Mouse (Mus musculus) lung, adult 2 months (tissue): ENCODE data around the gene Fmod. TPM values are rescaled to one million over a fixed set of nuclear protein-coding genes. Genes with fewer than 3 reads are reported as not detected.
A peak's percentile ranks its signal among the peaks of the same experiment; 100 is the strongest.

Experiments used
- DNase-seq: peaks from one replicate; pipeline ENCODE4 v3.0.0; 2022
- H3K4me1 ChIP-seq: fragments of 200-500 bp; 2 replicates; pipeline ENCODE4 v1.6.1; 2011; ENCODE audit warnings: low read length; ENCODE audit not compliant: control insufficient read depth, insufficient read depth
- H3K4me3 ChIP-seq: fragments of 200-500 bp; replicated peaks from 2 replicates; pipeline ENCODE3; 2011; ENCODE audit warnings: low read depth, mild to moderate bottlenecking, control low read depth, low read length; ENCODE audit errors: extremely low read depth
- CTCF ChIP-seq: fragments of 200-500 bp; IDR thresholded peaks from 2 replicates; pipeline ENCODE4 v1.5.1; 2011; ENCODE audit warnings: mild to moderate bottlenecking, low read length, control low read depth; ENCODE audit not compliant: insufficient read depth
- POLR2A ChIP-seq: fragments of 200-500 bp; IDR thresholded peaks from 2 replicates; pipeline ENCODE4 v1.6.1; 2011; ENCODE audit warnings: low read depth, mild to moderate bottlenecking, control low read depth, low read length, borderline replicate concordance; ENCODE audit errors: extremely low read depth
- WGBS: fragments of 180-500 bp; shearing (Covaris S2); methylation state at CpG from one replicate; pipeline ENCODE4 v1.1.7; 2018; 5-methylcytosine and 5-hydroxymethylcytosine counted together
- polyA plus RNA-seq: library from polyadenylated mRNA; depleted of rRNA; stranded (reverse); fragments of >200 nt; gene quantifications from 2 replicates; pipeline ENCODE4 v1.2.3, GENCODE M21; 2012

Fmod gene
- polyA plus RNA-seq, 1 experiment, result 14.2 TPM

DNA sequence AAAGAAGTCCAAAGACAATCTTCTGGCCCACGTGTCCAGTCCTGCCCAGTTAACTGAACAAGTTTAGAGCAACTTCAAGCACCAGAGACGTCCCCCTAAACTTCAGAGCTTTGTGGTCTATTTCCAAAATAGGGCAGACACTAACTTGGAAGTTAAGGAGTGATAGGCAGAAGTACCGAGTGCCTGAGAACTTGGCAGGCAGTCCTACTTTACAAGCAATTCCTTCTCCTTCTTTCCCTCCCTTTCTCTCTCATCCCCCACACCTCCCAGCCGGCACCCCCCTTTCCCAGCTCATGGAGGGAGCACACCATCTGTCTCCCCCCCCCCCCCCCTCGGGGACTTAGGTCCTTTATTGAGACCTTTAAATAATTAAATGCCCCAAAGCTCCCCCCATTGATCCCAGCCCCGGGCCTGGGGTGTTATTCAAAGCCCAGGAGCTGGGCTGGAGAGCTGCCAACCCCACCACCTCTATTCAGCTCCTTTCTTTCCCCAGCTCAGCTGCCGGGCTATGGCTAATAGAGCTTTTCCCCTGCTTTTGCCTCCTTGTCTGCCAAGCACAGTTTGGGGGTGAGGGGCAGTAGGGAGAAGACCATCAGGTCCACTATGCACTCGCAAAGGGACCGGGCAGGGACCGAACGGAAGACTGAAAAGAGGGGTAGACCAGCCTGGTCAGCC, 25.5 kb downstream of the Fmod start:
- Histone ChIP-seq H3K4me3 (peak overlapping the region; percentile 18), H3K4me1 (peaks cover 56% of the 10 kb centered on the region)
- TF ChIP-seq CTCF (no peak), POLR2A (no peak)
- no peak for DNase-seq
- WGBS, result 28% methylated on average over 11 of the region's 11 CpGs

DNA sequence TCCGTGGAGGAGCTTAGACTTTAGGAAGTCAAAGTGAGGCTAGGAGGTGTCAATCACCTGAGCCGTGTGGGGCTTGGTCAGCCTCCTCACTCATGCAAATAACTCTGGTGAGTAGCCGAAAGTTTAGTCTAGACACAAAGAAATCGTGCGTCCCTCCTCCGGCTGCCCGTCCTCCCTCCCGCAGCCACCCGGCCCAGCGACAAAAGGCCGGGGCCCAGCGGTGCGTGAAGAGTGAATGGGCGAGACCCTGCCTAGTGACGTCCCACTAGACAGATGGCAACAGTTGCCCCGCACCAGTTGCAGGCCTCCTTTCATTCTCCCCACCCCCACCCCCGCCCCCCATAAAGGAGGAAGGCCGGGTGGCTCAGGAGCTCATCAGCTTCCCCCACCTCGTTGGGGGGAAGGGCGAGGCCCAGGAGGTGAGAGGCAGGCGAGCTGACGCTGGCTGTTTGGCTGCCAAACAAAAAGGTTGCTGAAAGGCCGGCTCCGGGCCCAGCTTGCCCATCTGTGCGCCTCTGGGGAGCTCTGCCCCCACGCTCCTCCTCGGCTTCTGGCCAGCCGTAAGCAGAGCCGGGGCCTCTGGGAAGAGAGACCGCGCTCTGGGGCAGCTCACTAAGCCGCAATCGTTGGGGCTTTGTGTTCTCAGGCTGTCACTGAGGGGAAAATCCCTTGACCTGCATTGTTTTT, 26.2 kb downstream of the Fmod start:
- TF ChIP-seq POLR2A (no peak; the same call in 1 of the 2 replicates), CTCF (no peak)
- no peak for DNase-seq
- Histone ChIP-seq H3K4me1 (peaks cover 56% of the 10 kb centered on the region), H3K4me3 (peak overlapping the region; percentile 18)
- WGBS, result 3% methylated on average over 33 of the region's 33 CpGs

DNA sequence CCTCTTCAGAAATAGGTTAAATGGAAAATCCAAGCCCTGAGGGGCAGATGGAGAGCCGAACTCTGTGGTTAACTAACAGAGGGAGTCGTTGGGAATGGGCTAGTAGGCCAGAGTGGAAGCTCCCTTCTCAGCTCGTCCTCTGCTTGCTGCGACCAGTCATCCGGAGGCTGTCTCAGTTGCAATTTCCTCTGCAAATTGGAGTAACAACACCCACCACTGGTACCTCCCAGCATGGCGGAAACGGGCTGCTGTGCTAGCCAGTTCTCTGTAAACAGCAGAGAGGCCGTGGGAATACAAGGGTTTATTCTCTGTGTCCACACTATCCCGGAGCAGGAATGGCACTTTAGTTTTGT, 26.7 kb downstream of the Fmod start:
- no peak for DNase-seq
- Histone ChIP-seq H3K4me1 (peaks cover 56% of the 10 kb centered on the region), H3K4me3 (peak overlapping the region; percentile 9)
- TF ChIP-seq CTCF, result no peak
- peak; percentile 78; the same call in 1 of the 2 replicates for TF ChIP-seq POLR2A
- 7% methylated on average over 9 of the region's 9 CpGs for WGBS

DNA sequence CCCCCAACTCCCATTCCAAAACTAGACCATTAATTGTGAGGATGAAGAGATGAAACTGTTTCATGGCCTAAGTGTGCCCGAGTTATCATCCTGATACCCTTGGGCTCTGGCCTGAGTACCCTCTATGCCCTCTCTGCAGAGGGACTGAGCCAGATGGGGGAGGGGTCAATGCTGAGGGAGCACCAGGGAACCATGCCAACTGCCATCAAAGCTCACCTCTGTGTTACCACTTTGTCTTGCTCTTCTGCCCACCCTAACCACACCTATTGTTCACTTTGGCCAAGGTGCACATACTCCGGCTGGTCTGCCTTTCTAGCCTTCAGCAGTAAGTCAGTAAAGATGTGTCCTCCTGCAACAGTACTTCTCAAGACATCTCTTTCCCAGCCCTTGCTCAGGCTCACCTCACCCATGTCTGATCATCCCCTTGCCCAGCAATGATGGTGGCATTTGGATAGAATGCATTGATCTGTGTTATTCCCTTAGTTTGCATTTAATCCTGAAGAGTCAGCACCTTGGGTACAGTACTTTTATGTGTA, 27.3 kb downstream of the Fmod start:
- no peak for DNase-seq
- peaks cover 56% of the 10 kb centered on the region for H3K4me1 ChIP-seq
- no peak overlapping the region for H3K4me3 ChIP-seq
- 76% methylated on average over 2 of the region's 2 CpGs for WGBS
- TF ChIP-seq POLR2A, result no peak
- no peak for TF ChIP-seq CTCF

DNA sequence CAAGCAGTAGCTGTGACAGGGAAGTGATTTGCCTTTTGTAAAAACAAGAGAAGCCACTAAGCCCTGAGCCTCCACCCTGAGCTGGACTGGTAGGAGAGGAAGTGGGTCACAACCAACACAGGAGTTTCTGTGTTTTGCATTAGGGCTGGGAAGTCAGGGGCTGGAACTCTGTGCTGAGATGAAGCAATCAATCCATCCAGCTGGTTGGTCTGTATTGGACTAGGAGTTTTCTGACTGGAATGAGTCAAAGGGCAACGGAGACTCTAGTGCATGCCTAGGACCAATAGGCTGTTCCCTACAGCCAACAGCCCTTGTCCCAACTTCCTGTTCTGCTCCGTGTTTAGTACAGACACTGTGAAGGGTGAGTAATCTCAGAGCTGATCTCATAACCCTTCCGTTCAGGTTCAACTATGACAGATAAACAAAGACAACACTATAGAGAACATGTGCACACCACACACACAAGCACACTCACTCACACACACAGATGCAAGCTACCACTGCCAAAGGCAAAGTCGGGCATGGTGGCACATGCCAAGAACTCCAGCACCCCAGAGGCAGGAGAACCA, 28.3 kb downstream of the Fmod start:
- Histone ChIP-seq H3K4me3 (no peak overlapping the region), H3K4me1 (peaks cover 53% of the 10 kb centered on the region)
- no peak for DNase-seq
- 10% methylated on average over 4 of the region's 4 CpGs for WGBS
- TF ChIP-seq CTCF, result no peak
- TF ChIP-seq POLR2A, result 0 out of 2 replicates have a peak, but pooled peaks have one; percentile 8

DNA sequence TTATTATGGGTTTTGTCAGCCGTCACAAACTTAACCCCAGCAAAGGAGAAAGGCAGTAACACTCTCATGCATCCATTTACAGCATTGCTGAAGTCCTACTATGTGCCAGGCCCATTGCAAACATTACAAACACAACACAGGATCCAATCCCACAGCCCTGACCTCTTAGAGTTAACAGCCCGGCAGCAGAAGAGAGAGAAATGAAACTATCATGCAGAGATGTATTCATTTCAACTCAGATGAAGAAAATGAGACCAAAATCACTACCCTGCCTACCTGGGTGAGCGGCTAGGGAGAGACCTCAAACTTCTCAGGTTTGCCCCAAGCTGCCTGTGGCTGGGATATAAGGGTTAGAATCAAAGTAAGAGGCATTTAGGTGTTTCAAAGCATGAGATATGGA, 29.5 kb downstream of the Fmod start:
- H3K4me3 ChIP-seq, result no peak overlapping the region
- no peak for DNase-seq
- WGBS, result 49% methylated on average over 3 of the region's 3 CpGs
- TF ChIP-seq CTCF (no peak), POLR2A (no peak)
- H3K4me1 ChIP-seq, result peaks cover 61% of the 10 kb centered on the region

DNA sequence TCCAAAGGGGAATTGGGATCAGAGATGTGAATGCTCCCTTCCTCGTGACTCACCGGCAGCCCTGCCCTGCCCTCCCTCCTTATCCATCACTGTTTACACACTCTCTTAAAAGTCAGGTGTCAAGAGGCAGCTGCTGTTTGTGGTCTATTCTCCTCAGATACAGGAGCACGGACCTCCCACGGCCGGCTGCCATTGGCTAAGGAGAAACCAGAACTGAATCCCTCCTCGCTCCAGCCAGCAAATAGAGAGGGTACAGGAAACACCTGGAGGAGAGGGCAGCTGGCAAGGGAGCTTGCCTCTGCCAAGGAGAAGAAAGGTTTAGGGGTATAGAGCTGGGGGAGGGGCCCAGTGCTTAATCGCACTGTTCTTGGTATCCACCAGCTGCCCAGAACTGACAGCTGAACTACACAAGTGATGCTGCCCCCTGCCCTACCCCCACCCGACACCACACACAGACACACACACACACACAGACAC, 30.1 kb downstream of the Fmod start:
- TF ChIP-seq POLR2A, result peak; percentile 37; the same call in 1 of the 2 replicates
- TF ChIP-seq CTCF, result no peak
- no peak overlapping the region for H3K4me3 ChIP-seq
- peaks cover 62% of the 10 kb centered on the region for H3K4me1 ChIP-seq
- DNase-seq, result no peak
- 13% methylated on average over 8 of the region's 8 CpGs for WGBS

DNA sequence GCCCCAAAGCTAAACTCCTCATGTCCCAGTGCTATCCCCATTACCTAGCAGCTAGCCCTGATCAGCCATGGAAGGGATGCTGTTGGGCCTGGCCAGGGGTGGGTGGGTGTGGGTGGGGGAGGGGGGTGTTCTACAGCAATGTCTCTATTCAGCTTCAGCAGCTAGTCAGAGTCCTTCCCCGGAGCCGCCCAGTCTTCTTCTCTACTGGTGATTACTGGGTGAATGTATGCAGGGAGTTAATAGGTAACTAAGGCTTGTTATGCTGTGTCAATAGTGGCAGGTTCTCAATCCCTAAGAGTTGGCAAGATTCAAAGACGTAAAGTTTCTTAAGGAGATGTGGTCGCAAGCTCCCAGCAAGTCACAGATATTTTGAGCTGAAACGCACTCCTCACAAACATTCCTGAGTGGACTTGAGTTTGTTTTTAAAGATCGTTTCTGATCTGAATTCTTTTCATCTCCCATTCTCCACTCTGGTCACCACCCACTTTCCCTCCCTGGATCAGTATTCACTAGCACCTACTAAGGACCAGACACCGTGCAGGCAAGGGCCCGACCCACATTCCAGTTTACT, 33.1 kb downstream of the Fmod start:
- WGBS, result 62% methylated on average over 8 of the region's 8 CpGs
- DNase-seq, result no peak
- Histone ChIP-seq H3K4me3 (no peak overlapping the region), H3K4me1 (peaks cover 47% of the 10 kb centered on the region)
- TF ChIP-seq CTCF (no peak), POLR2A (no peak)

DNA sequence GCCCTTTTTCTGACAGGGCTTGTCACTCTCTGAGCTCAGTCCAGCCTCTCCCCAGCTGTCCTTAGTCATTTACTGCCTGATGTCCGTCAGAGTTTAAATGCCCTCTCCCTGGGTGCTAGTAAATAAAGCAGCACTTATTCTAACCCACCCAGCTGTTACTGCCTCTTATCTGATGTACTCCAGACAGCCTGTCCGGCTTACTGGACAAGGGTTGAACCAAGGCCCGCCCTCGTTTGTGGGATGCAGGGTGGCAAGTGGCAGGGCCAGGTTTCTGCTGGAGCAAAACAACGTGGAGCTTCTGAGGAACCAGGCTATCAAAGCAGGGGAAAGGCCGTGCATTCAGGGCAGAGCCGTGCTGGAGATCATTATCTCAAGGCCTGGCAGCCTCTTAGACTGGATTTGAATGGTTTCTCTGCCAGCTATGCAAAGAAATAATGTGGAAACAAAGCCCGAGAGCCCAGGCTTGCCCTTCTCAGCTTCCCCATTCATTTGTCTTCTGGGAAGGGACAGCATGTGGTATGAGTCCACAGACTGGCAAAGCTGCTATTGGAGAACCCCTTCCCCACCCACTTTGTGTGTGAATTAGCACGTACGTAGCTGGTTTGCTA, 34.5 kb downstream of the Fmod start:
- peak; percentile 51 for DNase-seq
- H3K4me3 ChIP-seq, result no peak overlapping the region
- TF ChIP-seq CTCF (no peak), POLR2A (no peak)
- 17% methylated on average over 10 of the region's 10 CpGs for WGBS
- peaks cover 34% of the 10 kb centered on the region for H3K4me1 ChIP-seq
